Mouse (Mus musculus): ENCODE measurements at regions not wholly inside any gene's neighbourhood (a gene's known extent, or its start where the extent isn't known, plus 50 kb on each side); places are given as distances from the start of the nearest gene placed in this dataset.
A peak's percentile ranks its signal among the peaks of the same experiment; 100 is the strongest.

GRCm38 (mm10) chr9:74342176-74342575 lies 232.0 kb downstream of the Wdr72 start:
- intact Hi-C loops (cut with DNase I), result no loop called here
- DNase-seq (ENCODE audit: extremely low spot score in 1 of 2, low spot score in 2 of 2), result no peak

GRCm38 (mm10) chr9:74345027-74345426 lies 234.9 kb downstream of the Wdr72 start:
- intact Hi-C loops (cut with DNase I), result no loop called here
- no peak for DNase-seq (ENCODE audit: extremely low spot score in 1 of 2, low spot score in 2 of 2)

- DNase-seq (ENCODE audit: extremely low spot score in 1 of 2, low spot score in 2 of 2), result no peak
- intact Hi-C loops (cut with DNase I), result no loop called here
Observed at GRCm38 (mm10) chr9:74348776-74349175, 238.6 kb downstream of the Wdr72 start.

GRCm38 (mm10) chr9:74365930-74366438 lies 255.8 kb downstream of the Wdr72 start:
- DNase-seq (ENCODE audit: extremely low spot score in 1 of 2, low spot score in 2 of 2), result no peak
- intact Hi-C loops (cut with DNase I), result no loop called here

- no peak for DNase-seq (ENCODE audit: extremely low spot score in 1 of 2, low spot score in 2 of 2)
Observed at GRCm38 (mm10) chr9:74376191-74376590, 266.0 kb downstream of the Wdr72 start.

GRCm38 (mm10) chr9:74377204-74377603 lies 267.0 kb downstream of the Wdr72 start:
- intact Hi-C loops (cut with DNase I), result no loop called here
- DNase-seq (ENCODE audit: extremely low spot score in 1 of 2, low spot score in 2 of 2), result no peak

More at GRCm38 (mm10) chr9:74376191-74376590, 266.0 kb downstream of the Wdr72 start:
- intact Hi-C loops (cut with DNase I), result no loop called here

- no peak for DNase-seq (ENCODE audit: extremely low spot score in 1 of 2, low spot score in 2 of 2)
- intact Hi-C loops (cut with DNase I), result no loop called here
Observed at GRCm38 (mm10) chr9:74384206-74384896, 274.2 kb downstream of the Wdr72 start.

- intact Hi-C loops (cut with DNase I), result no loop called here
- no peak for DNase-seq (ENCODE audit: extremely low spot score in 1 of 2, low spot score in 2 of 2)
Observed at GRCm38 (mm10) chr9:74425594-74425993, 315.4 kb downstream of the Wdr72 start.

- no peak for DNase-seq (ENCODE audit: extremely low spot score in 1 of 2, low spot score in 2 of 2)
- intact Hi-C loops (cut with DNase I), result no loop called here
Observed at GRCm38 (mm10) chr9:74449981-74450380, 339.8 kb downstream of the Wdr72 start.

GRCm38 (mm10) chr9:74461084-74461483 lies 350.9 kb downstream of the Wdr72 start:
- intact Hi-C loops (cut with DNase I), result no loop called here
- DNase-seq (ENCODE audit: extremely low spot score in 1 of 2, low spot score in 2 of 2), result no peak

GRCm38 (mm10) chr9:74476830-74477229 lies 366.7 kb downstream of the Wdr72 start:
- intact Hi-C loops (cut with DNase I), result no loop called here

GRCm38 (mm10) chr9:74479273-74479672 lies 369.1 kb downstream of the Wdr72 start:
- DNase-seq (ENCODE audit: extremely low spot score in 1 of 2, low spot score in 2 of 2), result no peak
- intact Hi-C loops (cut with DNase I), result no loop called here

More at GRCm38 (mm10) chr9:74476830-74477229, 366.7 kb downstream of the Wdr72 start:
- DNase-seq (ENCODE audit: extremely low spot score in 1 of 2, low spot score in 2 of 2), result no peak

GRCm38 (mm10) chr9:74513887-74514286 lies 347.8 kb upstream of the Onecut1 start:
- intact Hi-C loops (cut with DNase I), result no loop called here
- no peak for DNase-seq (ENCODE audit: extremely low spot score in 1 of 2, low spot score in 2 of 2)

- DNase-seq (ENCODE audit: extremely low spot score in 1 of 2, low spot score in 2 of 2), result no peak
- intact Hi-C loops (cut with DNase I), result no loop called here
Observed at GRCm38 (mm10) chr9:74528550-74528949, 333.2 kb upstream of the Onecut1 start.

GRCm38 (mm10) chr9:74530317-74530716 lies 331.4 kb upstream of the Onecut1 start:
- peak; percentile 69 to 73 for DNase-seq (ENCODE audit: extremely low spot score in 1 of 2, low spot score in 2 of 2)
- intact Hi-C loops (cut with DNase I), result loop anchor here (5.0 kb wide), 1 partner anchor 332 kb away; the partner anchor contains the start of gene Onecut1

GRCm38 (mm10) chr9:74530748-74531147 lies 331.0 kb upstream of the Onecut1 start:
- no peak for DNase-seq (ENCODE audit: extremely low spot score in 1 of 2, low spot score in 2 of 2)
- intact Hi-C loops (cut with DNase I), result loop anchor here (5.0 kb wide), 1 partner anchor 332 kb away; the partner anchor contains the start of gene Onecut1

- no peak for DNase-seq (ENCODE audit: extremely low spot score in 1 of 2, low spot score in 2 of 2)
- intact Hi-C loops (cut with DNase I), result loop anchor here (5.0 kb wide), 1 partner anchor 330 kb away; the partner anchor contains the start of gene Onecut1
Observed at GRCm38 (mm10) chr9:74531986-74532385, 329.7 kb upstream of the Onecut1 start.

GRCm38 (mm10) chr9:74534976-74535375 lies 326.7 kb upstream of the Onecut1 start:
- intact Hi-C loops (cut with DNase I), result loop anchor here (5.0 kb wide), 1 partner anchor 327 kb away; the partner anchor contains the start of gene Onecut1
- DNase-seq (ENCODE audit: extremely low spot score in 1 of 2, low spot score in 2 of 2), result no peak

- DNase-seq (ENCODE audit: extremely low spot score in 1 of 2, low spot score in 2 of 2), result no peak
- intact Hi-C loops (cut with DNase I), result no loop called here
Observed at GRCm38 (mm10) chr9:74556116-74556515, 305.6 kb upstream of the Onecut1 start.

- intact Hi-C loops (cut with DNase I), result no loop called here
- DNase-seq (ENCODE audit: extremely low spot score in 1 of 2, low spot score in 2 of 2), result no peak
Observed at GRCm38 (mm10) chr9:74592757-74593156, 269.0 kb upstream of the Onecut1 start.
